13 mouse cellular contexts compared by ENCODE assay signal in the genomic region with DNA sequence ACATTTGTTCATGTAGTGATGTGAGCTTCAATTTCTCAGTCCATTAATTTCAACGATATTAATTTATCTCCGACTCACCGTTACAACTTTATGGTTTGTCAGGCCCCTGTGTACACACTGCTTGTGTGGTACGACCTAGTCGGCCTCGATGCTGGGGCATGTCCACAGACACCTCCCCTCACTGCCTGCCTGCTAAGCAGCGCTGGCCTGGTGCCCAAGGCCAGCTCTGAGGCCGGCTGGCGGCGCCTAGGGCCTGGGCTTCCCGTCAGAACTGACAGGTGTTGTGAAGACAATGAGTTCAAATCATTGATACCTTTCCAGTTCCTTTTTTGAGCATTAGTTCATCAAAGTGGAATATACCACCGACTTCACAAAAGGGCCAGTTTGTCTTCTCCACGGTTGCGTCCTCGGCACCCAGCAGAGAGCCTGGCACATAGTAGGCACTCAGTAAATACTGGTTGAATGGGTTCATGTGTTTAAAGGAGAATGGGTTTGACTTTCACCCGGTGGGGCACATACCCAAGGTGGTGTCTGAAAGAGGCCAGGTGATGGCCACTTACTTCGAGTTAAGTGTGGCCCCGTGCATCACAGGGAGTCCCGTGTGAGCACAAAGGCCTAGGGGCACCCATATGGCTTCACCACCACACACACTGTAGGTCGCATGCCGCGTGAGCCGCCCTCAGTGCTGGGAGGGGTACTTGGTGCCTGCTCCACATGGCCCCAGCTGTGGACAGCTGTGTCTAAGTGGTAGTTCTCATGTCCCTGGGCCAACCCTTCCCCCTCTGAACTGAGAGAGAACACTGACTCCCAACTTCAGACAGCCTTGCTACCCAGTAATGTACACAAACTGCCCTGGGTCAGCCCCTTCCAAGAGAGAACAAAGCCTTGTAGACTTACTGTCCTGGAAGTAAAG.
DNase-seq lines count a peak whose midpoint lies in the region; ATAC-seq and TF ChIP-seq lines count a peak whose summit lies in the region.
"Had no signal": no experiment of that assay in that cellular context is flagged by ENCODE, and none has a peak within 500 bp of the region (broad histone marks: within the 10 kb centered on the region; RNA-seq: fewer than 3 reads in every experiment).

No protein-coding gene starts in this region.

- no peak overlapping the region for H3K9ac ChIP-seq in heart, embryonic 16.5 days (ENCODE audit: low read length)
- H3K9ac ChIP-seq in midbrain, embryonic 11.5 days (ENCODE audit: low read length): no peak overlapping the region
- no peak overlapping the region for H3K9ac ChIP-seq in midbrain, embryonic 16.5 days (ENCODE audit: low read depth, low read length)
- H3K9ac ChIP-seq: liver, embryonic 14.5 days had no signal

- ATAC-seq in heart, embryonic 16.5 days (replicated peaks; ENCODE audit: extremely low read depth, insufficient read depth, low FRiP score): peak; percentile 67; the same call in 1 of the 2 replicates
- ATAC-seq in midbrain, embryonic 11.5 days (ENCODE audit: low FRiP score): peak; percentile 43; the same call in 1 of the 2 replicates
- no peak; the same call in 1 of the 2 replicates for ATAC-seq in midbrain, embryonic 16.5 days
- ATAC-seq in frontal cortex, adult (ENCODE audit: low TSS enrichment): no peak
- ATAC-seq: activated CD4-positive, CD25-positive, alpha-beta regulatory T cell, adult 4 months; forebrain, embryonic 16.5 days; inflammation-experienced regulatory T-cells, adult 6 months had no signal

- H3K36me3 ChIP-seq in heart, embryonic 16.5 days (ENCODE audit: control insufficient read depth, insufficient read depth): 0 out of 2 replicates have a peak, but pooled peaks cover 2% of the 10 kb centered on the region
- H3K36me3 ChIP-seq in midbrain, embryonic 11.5 days (ENCODE audit: control insufficient read depth, insufficient read depth, low read length): no peaks in the 10 kb centered on the region
- no peaks in the 10 kb centered on the region for H3K36me3 ChIP-seq in midbrain, embryonic 16.5 days (ENCODE audit: control insufficient read depth, insufficient read depth, low read length)

- TF ChIP-seq CTCF in brain, embryonic 14.5 days (IDR thresholded peaks at IDR 0.05; ENCODE audit: borderline replicate concordance, extremely low read depth, insufficient read depth, insufficient read length): no peak

- H3K27me3 ChIP-seq in heart, embryonic 16.5 days (ENCODE audit: control insufficient read depth, insufficient read depth, low read length): no peaks in the 10 kb centered on the region
- H3K27me3 ChIP-seq in midbrain, embryonic 11.5 days (ENCODE audit: control insufficient read depth, insufficient read depth, low read length): no peaks in the 10 kb centered on the region
- no peaks in the 10 kb centered on the region for H3K27me3 ChIP-seq in midbrain, embryonic 16.5 days (ENCODE audit: control insufficient read depth, insufficient read depth, low read depth, low read length)

- DNase-seq in heart, adult 8-10 months (ENCODE audit: low spot score): no peak
- peak; percentile 45 for DNase-seq in midbrain, embryonic 11.5 days (ENCODE audit: low spot score, missing footprints)
- DNase-seq in brain, embryonic 14.5 days (ENCODE audit: low read depth): peak; percentile 44
- peak; percentile 25 to 56 for DNase-seq in lung, postnatal 4 days
- DNase-seq in thymus, postnatal 36 days: no peak
- DNase-seq: embryo, embryonic 11 days had no signal

- H3K4me3 ChIP-seq in heart, embryonic 16.5 days (ENCODE audit: low read length): no peak overlapping the region
- H3K4me3 ChIP-seq in midbrain, embryonic 11.5 days (ENCODE audit: low read depth, low read length): no peak overlapping the region
- H3K4me3 ChIP-seq in midbrain, embryonic 16.5 days (ENCODE audit: low read depth, low read length): no peak overlapping the region

- no peak overlapping the region for H3K4me2 ChIP-seq in heart, embryonic 16.5 days (ENCODE audit: low read depth, low read length)
- no peak overlapping the region for H3K4me2 ChIP-seq in midbrain, embryonic 11.5 days
- H3K4me2 ChIP-seq in midbrain, embryonic 16.5 days (ENCODE audit: low read length): no peak overlapping the region

- H3K27ac ChIP-seq in heart, embryonic 16.5 days (ENCODE audit: low read length): no peak overlapping the region
- no peak overlapping the region for H3K27ac ChIP-seq in midbrain, embryonic 11.5 days (ENCODE audit: low read depth, low read length)
- H3K27ac ChIP-seq in midbrain, embryonic 16.5 days (ENCODE audit: low read length): no peak overlapping the region
- H3K27ac ChIP-seq: liver, embryonic 14.5 days had no signal

- no peaks in the 10 kb centered on the region for H3K9me3 ChIP-seq in heart, embryonic 16.5 days (replicated peaks; ENCODE audit: control insufficient read depth, low read length)
- H3K9me3 ChIP-seq in midbrain, embryonic 11.5 days (ENCODE audit: control insufficient read depth, low read length): no peaks in the 10 kb centered on the region
- H3K9me3 ChIP-seq in midbrain, embryonic 16.5 days (replicated peaks; ENCODE audit: control insufficient read depth, low read length, poor library complexity, severe bottlenecking): no peaks in the 10 kb centered on the region

- H3K4me1 ChIP-seq in heart, embryonic 16.5 days (ENCODE audit: control insufficient read depth, insufficient read depth, low read length): no peaks in the 10 kb centered on the region
- no peaks in the 10 kb centered on the region for H3K4me1 ChIP-seq in midbrain, embryonic 11.5 days (ENCODE audit: control insufficient read depth, insufficient read depth, low read length)
- peaks cover 2% of the 10 kb centered on the region; the same call in 1 of the 2 replicates for H3K4me1 ChIP-seq in midbrain, embryonic 16.5 days (ENCODE audit: control insufficient read depth, insufficient read depth, low read length)

- 63% methylated on average over 23 of the region's 23 CpGs for WGBS in heart, embryonic 16.5 days
- 95% methylated on average over 23 of the region's 23 CpGs for WGBS in midbrain, embryonic 11.5 days
- WGBS in midbrain, embryonic 16.5 days: 82% methylated on average over 23 of the region's 23 CpGs

- no peak for TF ChIP-seq POLR2A in brain, embryonic 14.5 days (IDR thresholded peaks at IDR 0.05; ENCODE audit: borderline replicate concordance, extremely low read depth, insufficient read depth, insufficient read length, poor library complexity, severe bottlenecking)

Comparison
In these comparisons a context has a peak if more than half of its experiments do, and no peak if none do; other contexts are left out.
1. ATAC-seq: peak in heart, embryonic 16.5 days (single experiment) and midbrain, embryonic 11.5 days (single experiment); none in midbrain, embryonic 16.5 days (single experiment) and frontal cortex, adult (single experiment).
2. DNase-seq: peak in midbrain, embryonic 11.5 days (single experiment), brain, embryonic 14.5 days (single experiment) and lung, postnatal 4 days (2 of 2); none in heart, adult 8-10 months (single experiment) and thymus, postnatal 36 days (0 of 2).